Mouse (Mus musculus) cerebellum, adult 2 months (tissue): ENCODE measurements around the gene Setd3.
A peak's percentile ranks its signal among the peaks of the same experiment; 100 is the strongest.

Experiments used
- CTCF ChIP-seq: fragments of 200-500 bp; IDR thresholded peaks from 2 replicates; pipeline ENCODE4 v1.5.1; 2011; ENCODE audit warnings: low read depth, mild to moderate bottlenecking, control low read depth, low read length, moderate library complexity, borderline replicate concordance; ENCODE audit not compliant: insufficient read depth
- POLR2A ChIP-seq: fragments of 200-500 bp; IDR thresholded peaks from 2 replicates; pipeline ENCODE4 v1.6.1; 2011; ENCODE audit warnings: low read length, control low read depth, borderline replicate concordance; ENCODE audit not compliant: insufficient read depth

DNA sequence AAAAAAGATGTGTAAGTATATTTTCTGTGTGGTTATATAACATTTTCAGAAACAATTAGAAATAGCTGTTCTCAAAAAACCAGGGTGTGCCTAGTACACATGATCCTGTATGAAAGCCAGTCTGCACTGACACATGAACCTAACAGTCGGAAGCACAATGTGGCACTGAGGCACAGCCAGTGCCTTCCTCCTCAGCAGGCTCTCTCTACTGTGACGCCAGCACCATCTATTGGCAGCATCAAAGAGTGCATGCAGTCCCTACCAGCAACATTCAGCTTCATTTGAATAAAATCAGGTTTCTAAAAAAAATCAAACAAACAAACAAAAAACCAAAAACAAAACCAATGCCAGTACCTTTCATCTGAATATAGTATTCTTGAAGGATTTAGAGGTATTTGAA, 57.8 kb downstream of the Setd3 start:
- peak; percentile 99 for TF ChIP-seq CTCF
- TF ChIP-seq POLR2A: no peak
